Mouse (Mus musculus) regulatory T cell (primary cell): ENCODE results near the gene Itga8.

ENCODE experiments used
- in situ Hi-C: fragments of 300-600 bp; cut with MboI, MseI; formaldehyde crosslinking; loops from one replicate; pipeline ENCODE4 v1.15.1; 2025; ENCODE audit warnings: high pct_unique_total_duplicates

The Itga8 gene

GRCm38 (mm10) chr2:12295150-12295549 is 6.6 kb downstream of the Itga8 start:
- in situ Hi-C loops, result no loop called here

- in situ Hi-C loops, result no loop called here
Measured at GRCm38 (mm10) chr2:12294060-12294459, 7.7 kb downstream of the Itga8 start.

- in situ Hi-C loops, result no loop called here
Measured at GRCm38 (mm10) chr2:12293458-12293857, 8.3 kb downstream of the Itga8 start.

GRCm38 (mm10) chr2:12292023-12292820 is 9.5 kb downstream of the Itga8 start:
- in situ Hi-C loops, result no loop called here

GRCm38 (mm10) chr2:12290235-12290634 is 11.5 kb downstream of the Itga8 start:
- in situ Hi-C loops, result no loop called here

- in situ Hi-C loops, result no loop called here
Measured at GRCm38 (mm10) chr2:12287831-12288230, 13.9 kb downstream of the Itga8 start.

GRCm38 (mm10) chr2:12280664-12281063 is 21.1 kb downstream of the Itga8 start:
- in situ Hi-C loops, result no loop called here

GRCm38 (mm10) chr2:12279070-12279612 is 22.6 kb downstream of the Itga8 start:
- in situ Hi-C loops, result no loop called here

GRCm38 (mm10) chr2:12256635-12257317 is 44.9 kb downstream of the Itga8 start:
- in situ Hi-C loops, result no loop called here

- in situ Hi-C loops, result no loop called here
Measured at GRCm38 (mm10) chr2:12255901-12256300, 45.8 kb downstream of the Itga8 start.

GRCm38 (mm10) chr2:12235345-12235744 is 66.4 kb downstream of the Itga8 start:
- in situ Hi-C loops, result no loop called here

- in situ Hi-C loops, result no loop called here
Measured at GRCm38 (mm10) chr2:12229721-12230120, 72.0 kb downstream of the Itga8 start.

GRCm38 (mm10) chr2:12228335-12228734 is 73.4 kb downstream of the Itga8 start:
- in situ Hi-C loops, result no loop called here

GRCm38 (mm10) chr2:12227243-12227642 is 74.5 kb downstream of the Itga8 start:
- in situ Hi-C loops, result no loop called here

- in situ Hi-C loops, result no loop called here
Measured at GRCm38 (mm10) chr2:12226367-12226766, 75.4 kb downstream of the Itga8 start.

GRCm38 (mm10) chr2:12221671-12222070 is 80.1 kb downstream of the Itga8 start:
- in situ Hi-C loops, result no loop called here

GRCm38 (mm10) chr2:12213464-12213790 is 88.3 kb downstream of the Itga8 start:
- in situ Hi-C loops, result no loop called here

GRCm38 (mm10) chr2:12212662-12213463 is 88.9 kb downstream of the Itga8 start:
- in situ Hi-C loops, result no loop called here

GRCm38 (mm10) chr2:12208142-12208541 is 93.6 kb downstream of the Itga8 start:
- in situ Hi-C loops, result no loop called here

- in situ Hi-C loops, result no loop called here
Measured at GRCm38 (mm10) chr2:12206353-12206752, 95.4 kb downstream of the Itga8 start.

GRCm38 (mm10) chr2:12205875-12206274 is 95.8 kb downstream of the Itga8 start:
- in situ Hi-C loops, result no loop called here

- in situ Hi-C loops, result no loop called here
Measured at GRCm38 (mm10) chr2:12203231-12203630, 98.5 kb downstream of the Itga8 start.
